Mouse (Mus musculus) brown adipose tissue, adult 24 weeks (tissue): ENCODE data around the gene Anxa3. TPM values are rescaled to one million over a fixed set of nuclear protein-coding genes. Genes with fewer than 3 reads are reported as not detected.

ENCODE experiments used
- H3K27ac ChIP-seq: fragments of 200-500 bp; replicated peaks from 2 replicates; pipeline ENCODE4 v1.5.1; 2012; ENCODE audit warnings: low read depth, mild to moderate bottlenecking, low read length
- H3K4me1 ChIP-seq: fragments of 200-500 bp; 2 replicates; pipeline ENCODE4 v1.6.1; 2012; ENCODE audit warnings: low read length, mixed read lengths; ENCODE audit not compliant: control insufficient read depth, insufficient read depth, insufficient read length
- H3K4me3 ChIP-seq: fragments of 200-500 bp; 2 replicates; pipeline ENCODE4 v1.5.1; 2012; ENCODE audit warnings: low read depth, mild to moderate bottlenecking, low read length, moderate library complexity; ENCODE audit not compliant: insufficient read depth
- polyA plus RNA-seq: library from polyadenylated mRNA; stranded (reverse); fragments of >200 nt; gene quantifications from 2 replicates; pipeline ENCODE4 v1.2.4, GENCODE M21; 2012; ENCODE audit not compliant: missing spikeins, insufficient read depth, insufficient read length

Anxa3 gene
- polyA plus RNA-seq, 1 experiment = 24.9 TPM

DNA sequence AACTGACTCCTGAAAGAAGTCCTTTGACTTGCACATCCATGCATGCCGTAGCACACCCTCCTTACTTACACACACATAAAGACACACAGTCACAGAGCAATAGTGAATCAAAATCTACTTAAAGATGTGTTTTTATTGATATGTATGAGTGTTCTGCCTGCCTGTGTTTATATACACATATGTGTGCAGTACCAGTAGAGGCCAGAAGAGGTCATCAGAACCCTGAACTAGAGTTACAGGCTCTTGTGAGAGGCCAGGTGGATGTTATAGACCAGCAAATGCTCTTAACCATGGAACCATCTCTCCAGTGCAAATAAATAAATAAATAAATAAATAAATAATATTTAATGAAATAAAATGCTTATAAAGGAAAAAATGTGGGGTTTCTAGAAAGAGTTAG, 85.0 kb downstream of the Anxa3 start:
- Histone ChIP-seq H3K4me3 (no peak overlapping the region), H3K27ac (no peak overlapping the region), H3K4me1 (no peaks in the 10 kb centered on the region)

DNA sequence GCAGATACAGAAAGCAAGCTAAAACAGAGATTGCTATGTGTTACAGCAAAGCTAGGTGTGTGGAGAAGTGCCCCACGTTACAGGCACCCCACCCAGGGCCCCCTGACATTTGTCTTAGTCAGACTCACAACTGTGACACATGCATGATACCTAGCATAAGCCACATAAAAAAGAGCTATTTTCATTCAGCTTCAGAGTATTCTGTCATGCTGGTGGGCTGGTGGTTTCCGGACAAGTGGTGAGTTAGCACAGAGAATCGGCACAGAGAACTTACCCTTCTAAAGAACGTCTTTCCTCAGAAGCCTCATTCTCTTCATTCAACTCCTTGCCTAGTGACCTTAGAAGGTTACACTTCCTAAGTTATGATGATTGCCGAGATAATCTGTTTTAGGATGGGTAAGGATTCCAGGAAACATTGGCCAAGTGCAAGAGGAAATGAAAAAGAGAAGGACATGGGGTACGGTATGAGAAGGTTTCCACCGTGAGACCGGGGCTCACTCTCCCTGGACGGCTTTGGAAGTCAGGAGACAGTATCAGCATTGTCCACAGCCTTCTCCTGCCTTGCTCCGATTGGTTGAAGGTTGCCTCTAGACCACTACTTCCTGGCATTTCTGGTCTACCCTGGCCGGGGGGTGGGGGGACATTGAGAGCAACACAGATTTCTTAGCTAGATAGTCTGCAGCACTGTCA, 85.9 kb downstream of the Anxa3 start:
- Histone ChIP-seq H3K4me1 (no peaks in the 10 kb centered on the region), H3K27ac (no peak overlapping the region), H3K4me3 (no peak overlapping the region)

DNA sequence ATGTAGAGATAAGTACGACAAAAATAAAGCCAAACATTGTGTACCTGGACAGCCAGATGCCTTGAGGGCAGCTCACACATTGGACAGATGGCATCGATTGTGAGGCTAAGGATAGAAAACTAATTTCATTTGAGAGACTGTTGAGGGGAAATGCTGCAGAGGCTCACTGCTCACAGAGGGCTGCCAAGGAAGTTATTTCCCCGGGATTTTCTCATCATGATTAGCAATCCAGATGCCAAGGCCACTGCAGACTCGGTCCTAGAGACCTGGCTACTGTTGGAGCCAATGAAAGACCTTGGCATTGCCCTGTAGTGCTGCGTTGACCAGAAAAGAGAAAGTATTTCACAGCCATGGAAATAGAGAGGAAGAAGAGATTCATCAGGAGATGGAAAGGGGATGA, 87.1 kb downstream of the Anxa3 start:
- no peak overlapping the region for H3K4me3 ChIP-seq
- H3K27ac ChIP-seq = no peak overlapping the region
- no peaks in the 10 kb centered on the region for H3K4me1 ChIP-seq

DNA sequence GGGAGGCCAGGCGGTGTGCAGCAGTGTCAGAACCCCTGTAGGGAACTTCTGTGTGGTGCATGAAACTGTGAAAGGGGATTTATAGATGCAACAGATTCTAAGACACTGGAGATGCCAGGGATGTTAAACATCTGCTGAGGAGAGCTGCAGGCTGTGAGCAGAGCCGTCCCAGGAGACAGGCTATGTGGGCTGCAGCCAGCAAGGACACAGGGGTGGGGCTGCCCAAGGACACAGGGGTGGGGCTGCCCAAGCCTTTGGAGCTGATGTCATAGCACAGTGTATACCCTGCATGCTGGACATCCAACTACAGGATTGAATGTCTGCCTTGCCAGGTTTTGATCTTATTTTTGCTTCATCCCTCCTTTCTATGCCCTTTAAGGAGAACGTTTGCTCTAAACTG, 88.0 kb downstream of the Anxa3 start:
- H3K4me1 ChIP-seq = no peaks in the 10 kb centered on the region
- no peak overlapping the region for H3K4me3 ChIP-seq
- H3K27ac ChIP-seq = no peak overlapping the region

DNA sequence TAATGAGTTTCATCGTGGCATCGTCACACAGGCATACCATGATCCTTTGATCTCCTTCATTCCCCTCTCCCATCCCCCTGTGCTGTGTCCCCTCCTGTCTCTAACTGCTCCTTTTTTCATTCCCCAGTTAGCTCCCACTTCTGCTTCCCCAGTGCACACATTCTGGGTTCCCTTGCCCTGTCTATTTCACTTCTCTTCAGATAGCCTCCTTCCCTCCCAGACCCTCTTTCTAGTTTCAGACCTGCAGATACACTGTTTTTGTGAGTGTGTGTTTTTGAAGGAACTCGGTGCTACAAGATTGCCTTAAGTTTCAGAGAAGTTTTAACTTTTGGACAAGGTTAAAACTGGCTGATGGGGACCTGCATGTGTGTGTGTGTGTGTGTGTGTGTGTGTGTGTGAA, 88.5 kb downstream of the Anxa3 start:
- Histone ChIP-seq H3K27ac (no peak overlapping the region), H3K4me3 (no peak overlapping the region), H3K4me1 (no peaks in the 10 kb centered on the region)

DNA sequence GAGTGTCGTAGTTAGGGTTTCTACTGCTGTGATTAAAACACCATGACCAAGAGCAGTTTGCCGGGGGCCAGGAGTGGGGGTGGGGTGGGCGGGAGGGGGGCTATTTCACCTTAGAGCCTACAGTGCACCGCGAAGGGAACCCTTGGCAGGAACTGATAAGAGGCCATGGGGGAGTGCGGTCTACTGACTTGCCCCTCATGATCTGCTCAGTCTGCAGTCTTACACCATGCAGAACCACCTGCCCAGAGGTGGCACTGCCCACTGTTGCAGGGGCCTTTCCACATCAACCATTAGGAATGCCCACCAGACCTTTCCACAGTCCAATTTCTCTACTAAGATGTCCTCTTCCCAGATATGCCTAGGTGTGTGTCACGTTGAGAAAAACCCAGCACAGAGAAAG, 92.1 kb downstream of the Anxa3 start:
- Histone ChIP-seq H3K4me3 (no peak overlapping the region), H3K27ac (no peak overlapping the region)

DNA sequence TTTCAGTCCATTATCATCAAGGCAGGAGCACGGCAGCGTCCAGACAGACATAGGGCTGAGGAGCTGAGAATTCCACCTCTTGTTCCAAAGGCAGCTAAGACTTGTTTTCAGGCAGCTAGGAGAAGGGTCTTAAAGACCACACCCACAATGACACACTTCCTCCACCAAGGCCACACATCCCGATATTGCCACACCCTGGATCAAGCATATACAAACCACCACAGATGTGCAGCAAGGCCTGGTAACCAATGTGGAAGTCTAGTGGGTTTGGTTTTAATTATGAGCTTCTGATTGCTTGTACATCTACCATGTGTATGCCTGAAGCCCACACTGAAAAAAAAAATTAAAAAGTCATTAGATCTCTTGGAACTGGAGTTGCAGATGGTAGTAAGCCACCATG, 95.3 kb downstream of the Anxa3 start:
- H3K27ac ChIP-seq = no peak overlapping the region
- H3K4me1 ChIP-seq = peaks cover 4% of the 10 kb centered on the region; the same call in 1 of the 2 replicates
- no peak overlapping the region for H3K4me3 ChIP-seq

More for the DNA sequence above, 92.1 kb downstream of the Anxa3 start:
- no peaks in the 10 kb centered on the region for H3K4me1 ChIP-seq

DNA sequence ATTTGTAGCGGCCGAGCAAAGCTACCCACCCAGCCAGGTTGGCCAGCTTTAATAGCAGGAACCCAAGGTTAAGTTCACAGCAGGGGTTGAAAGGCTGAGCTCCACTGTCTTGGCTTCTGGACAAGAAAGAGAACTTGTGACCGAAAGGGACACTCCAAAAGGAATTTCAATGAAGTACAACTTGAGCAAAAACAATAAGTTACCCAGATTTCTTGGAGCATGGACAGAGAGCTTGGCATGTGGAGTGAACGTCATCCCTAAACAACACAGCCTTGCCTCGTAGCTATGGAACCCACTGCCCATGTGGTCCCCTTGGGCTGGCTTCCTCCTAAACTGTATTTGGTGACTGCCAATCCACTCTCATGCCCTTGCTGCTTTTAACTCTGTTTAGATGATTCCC, 97.2 kb downstream of the Anxa3 start:
- no peak overlapping the region for H3K4me3 ChIP-seq
- H3K4me1 ChIP-seq = peaks cover 4% of the 10 kb centered on the region; the same call in 1 of the 2 replicates
- H3K27ac ChIP-seq = no peak overlapping the region

Other genes with a start within 250 kb of the Anxa3 start
- gene Bmp2k, start 204.3 kb downstream of the Anxa3 start, polyA plus RNA-seq = 5.0 and 7.4 TPM in 2 replicates